12 mouse cellular contexts compared by ENCODE assay signal in the genomic region with DNA sequence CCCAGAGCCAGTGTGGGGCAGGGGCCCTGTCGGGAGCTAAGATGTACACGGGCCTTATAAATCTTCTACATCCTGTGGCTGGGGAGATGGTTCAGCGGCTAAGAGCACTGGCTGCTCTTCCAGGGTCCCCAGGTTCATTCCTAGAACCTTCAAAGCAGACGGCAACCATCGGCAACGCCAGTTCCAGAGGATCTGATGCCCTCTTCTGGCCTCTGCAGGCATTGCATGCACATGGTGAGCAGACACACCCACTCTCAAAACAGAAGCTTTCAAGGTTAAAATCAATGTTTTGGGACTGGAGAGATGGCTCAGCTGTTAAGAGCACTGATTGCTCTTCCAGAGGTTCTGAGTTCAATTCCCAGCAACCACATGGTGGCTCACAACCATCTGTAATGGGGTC. TPM values are rescaled to one million over a fixed set of nuclear protein-coding genes. Genes with fewer than 3 reads are reported as not detected.
DNase-seq lines count a peak whose midpoint lies in the region; ATAC-seq and TF ChIP-seq lines count a peak whose summit lies in the region.
"Had no signal": no experiment of that assay in that cellular context is flagged by ENCODE, and none has a peak within 500 bp of the region (broad histone marks: within the 10 kb centered on the region; RNA-seq: fewer than 3 reads in every experiment).

No protein-coding gene starts in this region.

- H3K79me2 ChIP-seq in MEL (ENCODE audit: control insufficient read depth, insufficient read depth, low read length, poor library complexity) = no peaks in the 10 kb centered on the region

- no peak for TF ChIP-seq EP300 in MEL (IDR thresholded peaks at IDR 0.05; ENCODE audit: low read depth in 1 of 2, low read length in 2 of 2)

- no peaks in the 10 kb centered on the region for H3K9me3 ChIP-seq in hindbrain, postnatal 0 days (ENCODE audit: low read length)
- no peaks in the 10 kb centered on the region for H3K9me3 ChIP-seq in hindbrain, embryonic 14.5 days (ENCODE audit: control insufficient read depth, low read length)
- no peaks in the 10 kb centered on the region for H3K9me3 ChIP-seq in midbrain, postnatal 0 days (ENCODE audit: low read length)
- no peaks in the 10 kb centered on the region for H3K9me3 ChIP-seq in midbrain, embryonic 16.5 days (replicated peaks; ENCODE audit: control insufficient read depth, low read length, poor library complexity, severe bottlenecking)
- H3K9me3 ChIP-seq in MEL (replicated peaks; ENCODE audit: insufficient read depth, low read length) = no peaks in the 10 kb centered on the region
- no peaks in the 10 kb centered on the region for H3K9me3 ChIP-seq in limb, embryonic 10.5 days (replicated peaks)

- peak; percentile 47 for TF ChIP-seq RAD21 in MEL (IDR thresholded peaks at IDR 0.05; ENCODE audit: low read depth, low read length)

- H3K4me2 ChIP-seq in hindbrain, postnatal 0 days (ENCODE audit: low read depth, low read length) = no peak overlapping the region
- no peak overlapping the region for H3K4me2 ChIP-seq in hindbrain, embryonic 14.5 days (replicated peaks)
- no peak overlapping the region for H3K4me2 ChIP-seq in midbrain, postnatal 0 days (ENCODE audit: low read depth, low read length, poor library complexity, severe bottlenecking)
- H3K4me2 ChIP-seq in midbrain, embryonic 16.5 days (ENCODE audit: low read length) = no peak overlapping the region
- H3K4me2 ChIP-seq: limb, embryonic 12.5 days had no signal

- H3K27ac ChIP-seq in hindbrain, postnatal 0 days = no peak overlapping the region
- no peak overlapping the region for H3K27ac ChIP-seq in hindbrain, embryonic 14.5 days
- no peak overlapping the region for H3K27ac ChIP-seq in midbrain, postnatal 0 days (ENCODE audit: low read depth, low read length)
- no peak overlapping the region for H3K27ac ChIP-seq in midbrain, embryonic 16.5 days (ENCODE audit: low read length)
- H3K27ac ChIP-seq in MEL (ENCODE audit: control insufficient read depth, low read depth, low read length) = no peak overlapping the region
- H3K27ac ChIP-seq in limb, embryonic 10.5 days = no peak overlapping the region
- H3K27ac ChIP-seq: forebrain, embryonic 10.5 days; limb, embryonic 12.5 days had no signal

- peak; percentile 39 for DNase-seq in hindbrain, postnatal 0 days (ENCODE audit: low spot score)
- no peak for DNase-seq in hindbrain, embryonic 14.5 days (ENCODE audit: low spot score)
- DNase-seq in midbrain, postnatal 0 days (ENCODE audit: low spot score) = no peak
- peak; percentile 43 for DNase-seq in MEL (ENCODE audit: low read depth, low spot score)
- DNase-seq in limb, embryonic 10.5 days (ENCODE audit: low spot score) = peak; percentile 56
- no peak for DNase-seq in heart, postnatal 4 days
- no peak for DNase-seq in yolk sac, embryonic 10.5 days (ENCODE audit: low spot score)
- DNase-seq: adrenal gland, postnatal 25 days had no signal

- H3K4me1 ChIP-seq in hindbrain, postnatal 0 days (ENCODE audit: insufficient read depth, low read length) = no peaks in the 10 kb centered on the region
- peaks cover 5% of the 10 kb centered on the region for H3K4me1 ChIP-seq in hindbrain, embryonic 14.5 days (replicated peaks; ENCODE audit: control insufficient read depth, insufficient read depth, low read length)
- H3K4me1 ChIP-seq in midbrain, postnatal 0 days (ENCODE audit: insufficient read depth, low read length) = no peaks in the 10 kb centered on the region
- H3K4me1 ChIP-seq in midbrain, embryonic 16.5 days (ENCODE audit: control insufficient read depth, insufficient read depth, low read length) = peaks cover 6% of the 10 kb centered on the region
- H3K4me1 ChIP-seq in MEL (ENCODE audit: control insufficient read depth in 1 of 2, insufficient read depth in 2 of 2, low read length in 2 of 2) = no peaks in the 10 kb centered on the region
- peaks cover 7% of the 10 kb centered on the region; the same call in 1 of the 2 replicates for H3K4me1 ChIP-seq in limb, embryonic 10.5 days

- ATAC-seq in hindbrain, postnatal 0 days = no peak
- ATAC-seq in hindbrain, embryonic 14.5 days (ENCODE audit: low FRiP score) = no peak
- no peak for ATAC-seq in midbrain, postnatal 0 days (ENCODE audit: low FRiP score)
- no peak for ATAC-seq in midbrain, embryonic 16.5 days

- H3K4me3 ChIP-seq in hindbrain, postnatal 0 days (ENCODE audit: low read length) = no peak overlapping the region
- H3K4me3 ChIP-seq in hindbrain, embryonic 14.5 days (replicated peaks; ENCODE audit: low read length) = no peak overlapping the region
- H3K4me3 ChIP-seq in midbrain, postnatal 0 days (ENCODE audit: low read depth, low read length) = no peak overlapping the region
- no peak overlapping the region for H3K4me3 ChIP-seq in midbrain, embryonic 16.5 days (ENCODE audit: low read depth, low read length)
- no peak overlapping the region for H3K4me3 ChIP-seq in MEL (ENCODE audit: control insufficient read depth in 1 of 2, insufficient read depth in 1 of 2, low read depth in 2 of 2, low read length in 2 of 2)
- H3K4me3 ChIP-seq in limb, embryonic 10.5 days = no peak overlapping the region
- H3K4me3 ChIP-seq: forebrain, embryonic 10.5 days; limb, embryonic 12.5 days; myocyte had no signal

- TF ChIP-seq CTCF in hindbrain, postnatal 0 days (IDR thresholded peaks at IDR 0.05; ENCODE audit: low read depth) = peak; percentile 66
- TF ChIP-seq CTCF in midbrain, postnatal 0 days (IDR thresholded peaks at IDR 0.05) = peak; percentile 69
- TF ChIP-seq CTCF in MEL (IDR thresholded peaks at IDR 0.05 in 2 of 3, conservative IDR thresholded peaks at IDR 0.05 in 1 of 3; ENCODE audit: control insufficient read depth in 1 of 3, insufficient read depth in 1 of 3, low read depth in 2 of 3, low read length in 3 of 3, poor library complexity in 1 of 3, severe bottlenecking in 1 of 3) = peak; percentile 65 to 77 (median 69)

- WGBS in hindbrain, postnatal 0 days = 70% methylated on average over 6 of the region's 6 CpGs
- 75% methylated on average over 6 of the region's 6 CpGs for WGBS in hindbrain, embryonic 14.5 days
- WGBS in midbrain, postnatal 0 days = 80% methylated on average over 6 of the region's 6 CpGs
- 79% methylated on average over 6 of the region's 6 CpGs for WGBS in midbrain, embryonic 16.5 days
- WGBS in limb, embryonic 10.5 days = 73% methylated on average over 6 of the region's 6 CpGs

- no peak for TF ChIP-seq POLR2A in MEL (IDR thresholded peaks at IDR 0.05; ENCODE audit: control insufficient read depth in 1 of 2, insufficient read depth in 1 of 2, low read depth in 1 of 2, low read length in 2 of 2, poor library complexity in 1 of 2)

- H3K9ac ChIP-seq in hindbrain, postnatal 0 days (replicated peaks; ENCODE audit: low read length) = no peak overlapping the region
- H3K9ac ChIP-seq in hindbrain, embryonic 14.5 days = no peak overlapping the region
- H3K9ac ChIP-seq in midbrain, postnatal 0 days (replicated peaks; ENCODE audit: low read length, poor library complexity, severe bottlenecking) = no peak overlapping the region
- H3K9ac ChIP-seq in midbrain, embryonic 16.5 days (ENCODE audit: low read depth, low read length) = no peak overlapping the region
- no peak overlapping the region for H3K9ac ChIP-seq in MEL (ENCODE audit: control insufficient read depth, low read depth, low read length, poor library complexity, severe bottlenecking)
- H3K9ac ChIP-seq: limb, embryonic 12.5 days had no signal

- no peaks in the 10 kb centered on the region for H3K27me3 ChIP-seq in hindbrain, postnatal 0 days (ENCODE audit: insufficient read depth, low read length)
- no peaks in the 10 kb centered on the region for H3K27me3 ChIP-seq in hindbrain, embryonic 14.5 days (ENCODE audit: control insufficient read depth, insufficient read depth, low read length)
- H3K27me3 ChIP-seq in midbrain, postnatal 0 days (ENCODE audit: insufficient read depth, low read length) = no peaks in the 10 kb centered on the region
- H3K27me3 ChIP-seq in midbrain, embryonic 16.5 days (ENCODE audit: control insufficient read depth, insufficient read depth, low read depth, low read length) = no peaks in the 10 kb centered on the region
- no peaks in the 10 kb centered on the region for H3K27me3 ChIP-seq in MEL (ENCODE audit: control insufficient read depth in 1 of 2, insufficient read depth in 2 of 2, low read length in 2 of 2)
- H3K27me3 ChIP-seq in limb, embryonic 10.5 days (ENCODE audit: low read depth, poor library complexity, severe bottlenecking) = peaks cover 16% of the 10 kb centered on the region; the same call in 1 of the 2 replicates

- H3K36me3 ChIP-seq in hindbrain, postnatal 0 days (ENCODE audit: insufficient read depth, low read length) = peaks cover under 1% of the 10 kb centered on the region
- no peaks in the 10 kb centered on the region for H3K36me3 ChIP-seq in hindbrain, embryonic 14.5 days (replicated peaks; ENCODE audit: control insufficient read depth, insufficient read depth)
- H3K36me3 ChIP-seq in midbrain, postnatal 0 days (ENCODE audit: insufficient read depth, low read length) = no peaks in the 10 kb centered on the region; the same call in 1 of the 2 replicates
- no peaks in the 10 kb centered on the region for H3K36me3 ChIP-seq in midbrain, embryonic 16.5 days (ENCODE audit: control insufficient read depth, insufficient read depth, low read length)
- H3K36me3 ChIP-seq in MEL (ENCODE audit: control insufficient read depth in 1 of 2, insufficient read depth in 2 of 2, low read length in 2 of 2) = no peaks in the 10 kb centered on the region
- peaks cover 7% of the 10 kb centered on the region for H3K36me3 ChIP-seq in limb, embryonic 10.5 days

RNA-seq across cellular contexts. Expression of a gene that starts 17.2 kb away (rescaled TPM):
- 30.4 and 32.7 TPM in 2 replicates for total RNA-seq in hindbrain, postnatal 0 days (2014; rRNA removed)
- polyA plus RNA-seq in hindbrain, postnatal 0 days (2015; fragmentation: Nextera tagmentation; extraction: Ambion mirVana) = 10.0 and 11.3 TPM in 2 replicates
- 10.9 and 12.8 TPM in 2 replicates for polyA plus RNA-seq in hindbrain, embryonic 14.5 days (2014; fragmentation: Nextera tagmentation; extraction: Ambion mirVana)
- total RNA-seq in midbrain, postnatal 0 days (2014; rRNA removed) = 22.8 and 26.1 TPM in 2 replicates
- polyA plus RNA-seq in midbrain, postnatal 0 days (2015; fragmentation: Nextera tagmentation; extraction: Ambion mirVana) = 9.1 and 9.4 TPM in 2 replicates
- 6.7 and 9.2 TPM in 2 replicates for polyA plus RNA-seq in midbrain, embryonic 16.5 days (2015; fragmentation: Nextera tagmentation; extraction: Ambion mirVana)
- 2.2 and 2.9 TPM in 2 replicates for total RNA-seq in MEL (2012; rRNA removed)
- 10 to 100 TPM in 1 of 2 experiments, not detected in 1; 16.3 TPM for polyA plus RNA-seq in MEL (2012; ENCODE audit: insufficient read depth in 1 of 2, insufficient read length in 2 of 2, low read depth in 1 of 2, low replicate concordance in 2 of 2, missing spikeins in 1 of 2)
- 10.9 and 13.4 TPM in 2 replicates for polyA plus RNA-seq in limb, embryonic 10.5 days (2016; fragmentation: Nextera tagmentation; extraction: Ambion mirVana)
- 10 to 100 TPM; 46.4 to 49.9 TPM for total RNA-seq in heart, postnatal 4 days (2021)

RNA-seq across cellular contexts. Expression of a gene that starts 34.0 kb away (rescaled TPM):
- total RNA-seq in hindbrain, postnatal 0 days (2014; rRNA removed) = 133 and 146 TPM in 2 replicates
- 177 and 182 TPM in 2 replicates for polyA plus RNA-seq in hindbrain, postnatal 0 days (2015; fragmentation: Nextera tagmentation; extraction: Ambion mirVana)
- polyA plus RNA-seq in hindbrain, embryonic 14.5 days (2014; fragmentation: Nextera tagmentation; extraction: Ambion mirVana) = 184 and 202 TPM in 2 replicates
- 135 and 167 TPM in 2 replicates for total RNA-seq in midbrain, postnatal 0 days (2014; rRNA removed)
- 191 and 196 TPM in 2 replicates for polyA plus RNA-seq in midbrain, postnatal 0 days (2015; fragmentation: Nextera tagmentation; extraction: Ambion mirVana)
- 169 and 175 TPM in 2 replicates for polyA plus RNA-seq in midbrain, embryonic 16.5 days (2015; fragmentation: Nextera tagmentation; extraction: Ambion mirVana)
- total RNA-seq in MEL (2012; rRNA removed) = 44.3 and 52.0 TPM in 2 replicates
- polyA plus RNA-seq in MEL (2012; ENCODE audit: insufficient read depth in 1 of 2, insufficient read length in 2 of 2, low read depth in 1 of 2, low replicate concordance in 2 of 2, missing spikeins in 1 of 2) = 10 to 100 TPM in 1 of 2 experiments, not detected in 1; 88.3 TPM
- polyA plus RNA-seq in limb, embryonic 10.5 days (2016; fragmentation: Nextera tagmentation; extraction: Ambion mirVana) = 104 and 109 TPM in 2 replicates
- total RNA-seq in heart, postnatal 4 days (2021) = 100 to 1,000 TPM; 145 to 150 TPM

RNA-seq across cellular contexts. Expression of a gene that starts 58.4 kb away (rescaled TPM):
- 2.2 and 2.7 TPM in 2 replicates for total RNA-seq in hindbrain, postnatal 0 days (2014; rRNA removed)
- polyA plus RNA-seq in hindbrain, postnatal 0 days (2015; fragmentation: Nextera tagmentation; extraction: Ambion mirVana) = 2.2 and 2.6 TPM in 2 replicates
- 0.40 and 0.91 TPM in 2 replicates for polyA plus RNA-seq in hindbrain, embryonic 14.5 days (2014; fragmentation: Nextera tagmentation; extraction: Ambion mirVana)
- total RNA-seq in midbrain, postnatal 0 days (2014; rRNA removed) = 1.5 and 2.0 TPM in 2 replicates
- 0.91 and 1.3 TPM in 2 replicates for polyA plus RNA-seq in midbrain, postnatal 0 days (2015; fragmentation: Nextera tagmentation; extraction: Ambion mirVana)
- 1.3 and 1.7 TPM in 2 replicates for polyA plus RNA-seq in midbrain, embryonic 16.5 days (2015; fragmentation: Nextera tagmentation; extraction: Ambion mirVana)
- 12.8 and 14.9 TPM in 2 replicates for total RNA-seq in MEL (2012; rRNA removed)
- 10 to 100 TPM in 1 of 2 experiments, not detected in 1; 20.6 TPM for polyA plus RNA-seq in MEL (2012; ENCODE audit: insufficient read depth in 1 of 2, insufficient read length in 2 of 2, low read depth in 1 of 2, low replicate concordance in 2 of 2, missing spikeins in 1 of 2)
- 21.9 and 29.6 TPM in 2 replicates for polyA plus RNA-seq in limb, embryonic 10.5 days (2016; fragmentation: Nextera tagmentation; extraction: Ambion mirVana)
- 1 to 10 TPM; 2.9 to 3.6 TPM for total RNA-seq in heart, postnatal 4 days (2021)

Comparison
In these comparisons a context has a peak if more than half of its experiments do, and no peak if none do; other contexts are left out.
1. DNase-seq: peak in hindbrain, postnatal 0 days (single experiment), MEL (single experiment) and limb, embryonic 10.5 days (single experiment); none in hindbrain, embryonic 14.5 days (single experiment), midbrain, postnatal 0 days (single experiment), heart, postnatal 4 days (single experiment) and yolk sac, embryonic 10.5 days (single experiment).
2. Peak in every context shown above with its lines, with median percentiles within 50 percentile points of each other: CTCF ChIP-seq.